Mouse (Mus musculus) bone marrow macrophage, adult 2 months (primary cell): ENCODE results near the gene Epb41l2. TPM values are rescaled to one million over a fixed set of nuclear protein-coding genes. Genes with fewer than 3 reads are reported as not detected.

Source experiments
- H3K27ac ChIP-seq: 2 replicates; pipeline ENCODE4 v1.5.1; 2012; ENCODE audit warnings: low read depth, low read length; ENCODE audit not compliant: insufficient read depth
- H3K4me1 ChIP-seq: 2 replicates; pipeline ENCODE4 v1.6.1; 2012; ENCODE audit warnings: low read length; ENCODE audit not compliant: control insufficient read depth, insufficient read depth
- H3K4me3 ChIP-seq: 2 replicates; pipeline ENCODE4 v1.5.1; 2012; ENCODE audit warnings: mild to moderate bottlenecking, low read length, moderate library complexity; ENCODE audit not compliant: insufficient read depth
- CTCF ChIP-seq: IDR thresholded peaks from 2 replicates; pipeline ENCODE4 v1.5.1; 2012; ENCODE audit warnings: low read depth, mild to moderate bottlenecking, low read length, moderate library complexity
- POLR2A ChIP-seq: IDR thresholded peaks from 2 replicates; pipeline ENCODE4 v1.6.1; 2012; ENCODE audit warnings: mild to moderate bottlenecking, low read depth, low read length, borderline replicate concordance
- polyA plus RNA-seq: library from polyadenylated mRNA; stranded (reverse); fragments of >200 nt; gene quantifications from 2 replicates; pipeline ENCODE4 v1.2.4, GENCODE M21; 2012; ENCODE audit not compliant: missing spikeins, insufficient read depth, insufficient read length

Epb41l2 gene
- polyA plus RNA-seq, 1 experiment: 97.2 TPM

DNA sequence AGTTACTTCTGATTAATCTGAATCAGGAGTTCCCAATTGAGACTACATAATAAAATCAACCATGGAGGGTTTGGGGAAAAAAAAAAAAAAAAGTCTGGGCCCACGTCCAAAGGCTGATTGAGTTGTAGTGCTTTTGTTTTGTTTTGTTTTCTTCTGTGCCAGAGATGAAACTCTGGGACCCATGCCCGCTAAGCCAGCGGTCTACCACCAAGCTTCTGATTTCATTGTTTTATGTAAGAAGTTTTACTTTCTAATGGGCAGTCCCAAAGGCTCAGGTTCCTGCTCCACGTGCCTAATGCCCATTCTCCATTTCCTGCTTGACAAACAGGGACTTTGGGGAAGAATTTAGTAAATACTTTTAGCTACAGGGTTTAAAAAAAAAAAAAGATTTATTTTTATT, 33.9 kb upstream of the Epb41l2 start:
- no peak overlapping the region for H3K27ac ChIP-seq
- H3K4me3 ChIP-seq: no peak overlapping the region
- no peak for TF ChIP-seq POLR2A
- TF ChIP-seq CTCF: no peak
- H3K4me1 ChIP-seq: peaks cover 12% of the 10 kb centered on the region

DNA sequence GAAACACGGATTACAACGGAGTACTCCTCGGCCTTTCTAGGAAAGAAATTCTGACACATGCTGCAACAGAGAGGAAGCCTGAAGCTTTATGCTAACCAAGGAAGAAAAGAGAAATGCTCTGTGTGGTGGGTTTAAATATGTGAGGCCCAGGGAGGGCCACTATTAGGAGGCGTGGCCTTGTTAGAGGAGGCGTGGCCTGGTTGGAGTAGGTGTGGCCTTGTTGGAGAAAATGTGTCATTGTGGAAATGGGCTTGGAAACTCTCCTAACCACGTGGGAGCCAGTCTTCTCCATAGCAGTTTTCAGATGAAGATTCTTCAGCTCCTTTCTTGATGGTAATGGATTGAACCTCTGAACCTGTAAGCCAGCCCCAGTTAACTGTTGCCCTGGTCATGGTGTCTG, 32.1 kb upstream of the Epb41l2 start:
- Histone ChIP-seq H3K4me1 (peaks cover 16% of the 10 kb centered on the region), H3K4me3 (no peak overlapping the region), H3K27ac (no peak overlapping the region)
- TF ChIP-seq POLR2A (no peak), CTCF (no peak)

DNA sequence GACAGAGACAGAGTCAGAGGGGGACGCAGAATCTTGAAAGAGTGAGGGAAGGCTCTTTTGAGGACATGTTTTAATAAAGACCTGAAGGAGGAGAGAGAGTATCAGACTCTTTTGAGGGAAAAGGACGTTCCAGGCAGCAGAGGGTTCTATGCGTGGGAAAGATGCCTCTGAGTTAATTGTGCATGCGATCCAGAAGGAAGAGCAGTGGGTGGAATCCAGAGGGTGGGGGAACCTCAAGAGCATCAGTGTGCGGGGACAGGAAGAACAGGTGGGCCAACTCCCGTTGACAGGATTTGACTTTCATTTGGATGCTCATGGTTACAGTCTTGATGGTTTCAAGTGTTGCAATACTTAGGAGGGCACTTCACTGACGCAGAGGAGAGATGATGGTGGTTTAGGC, 29.5 kb upstream of the Epb41l2 start:
- Histone ChIP-seq H3K4me1 (peaks cover 14% of the 10 kb centered on the region), H3K4me3 (no peak overlapping the region), H3K27ac (no peak overlapping the region)
- TF ChIP-seq CTCF (no peak), POLR2A (no peak)

- peaks cover 14% of the 10 kb centered on the region for H3K4me1 ChIP-seq
- H3K4me3 ChIP-seq: peak overlapping the region; percentile 20; the same call in 1 of the 2 replicates
- peak overlapping the region; percentile 74 for H3K27ac ChIP-seq
- TF ChIP-seq POLR2A: no peak
- TF ChIP-seq CTCF: no peak
Observed at GRCm38 (mm10) chr10:25331321-25332049, 28.1 kb upstream of the Epb41l2 start.

GRCm38 (mm10) chr10:25333390-25334079, 26.1 kb upstream of the Epb41l2 start:
- H3K27ac ChIP-seq: no peak overlapping the region
- TF ChIP-seq POLR2A (no peak), CTCF (no peak)
- H3K4me3 ChIP-seq: no peak overlapping the region
- H3K4me1 ChIP-seq: peaks cover 14% of the 10 kb centered on the region

DNA sequence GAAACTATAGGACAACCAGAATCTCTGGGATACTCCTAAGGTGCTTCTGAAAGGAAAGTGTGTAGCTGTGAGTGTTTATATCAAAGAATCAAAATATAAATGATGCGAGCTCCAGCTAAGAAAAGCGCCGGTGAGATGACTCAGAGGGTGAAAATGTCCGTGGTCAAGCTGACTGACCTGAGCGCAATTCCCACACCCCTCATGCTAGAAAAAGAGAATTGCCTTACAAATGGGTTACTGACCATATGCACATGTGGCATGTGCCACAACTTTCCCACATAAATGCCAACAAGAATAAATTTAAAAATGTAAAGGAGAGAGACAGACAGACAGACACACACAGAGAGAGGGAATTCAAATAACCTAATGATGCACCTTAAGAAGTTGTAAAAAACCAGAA, 18.9 kb upstream of the Epb41l2 start:
- TF ChIP-seq CTCF (no peak), POLR2A (no peak)
- H3K27ac ChIP-seq: no peak overlapping the region
- 0 out of 2 replicates have a peak, but pooled peaks cover 4% of the 10 kb centered on the region for H3K4me1 ChIP-seq
- H3K4me3 ChIP-seq: no peak overlapping the region

DNA sequence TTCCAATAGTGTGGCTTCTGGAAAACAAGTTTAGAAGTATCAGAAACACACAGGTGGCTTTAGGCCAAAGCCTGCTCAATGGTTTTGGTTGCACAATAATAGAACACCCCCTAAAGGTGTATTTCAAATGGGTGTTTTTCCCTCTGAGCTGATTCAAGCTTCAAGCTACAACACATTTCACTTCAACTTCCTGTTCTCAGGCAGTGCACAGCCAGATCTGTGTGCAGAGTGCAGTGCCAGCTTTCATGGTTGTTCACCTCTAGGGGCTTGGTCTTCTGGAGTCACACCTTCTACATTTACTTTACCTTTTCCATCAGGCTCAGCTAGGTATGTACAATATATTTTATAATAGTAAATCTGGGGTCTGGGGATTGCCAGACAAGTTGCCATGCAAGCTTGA, 16.8 kb upstream of the Epb41l2 start:
- H3K4me1 ChIP-seq: 0 out of 2 replicates have a peak, but pooled peaks cover 4% of the 10 kb centered on the region
- H3K4me3 ChIP-seq: no peak overlapping the region
- TF ChIP-seq CTCF (no peak), POLR2A (no peak)
- no peak overlapping the region for H3K27ac ChIP-seq

- TF ChIP-seq POLR2A (no peak), CTCF (no peak)
Observed at GRCm38 (mm10) chr10:25353941-25354340, 5.7 kb upstream of the Epb41l2 start.

GRCm38 (mm10) chr10:25354390-25354789, 5.2 kb upstream of the Epb41l2 start:
- Histone ChIP-seq H3K4me3 (no peak overlapping the region), H3K4me1 (no peaks in the 10 kb centered on the region), H3K27ac (no peak overlapping the region)
- TF ChIP-seq POLR2A (no peak), CTCF (no peak)

More at GRCm38 (mm10) chr10:25353941-25354340, 5.7 kb upstream of the Epb41l2 start:
- H3K4me1 ChIP-seq: no peaks in the 10 kb centered on the region
- H3K4me3 ChIP-seq: no peak overlapping the region
- no peak overlapping the region for H3K27ac ChIP-seq

GRCm38 (mm10) chr10:25359959-25360811, 587 bp downstream of the Epb41l2 start:
- peaks cover 28% of the 10 kb centered on the region for H3K4me1 ChIP-seq
- TF ChIP-seq CTCF: 0 out of 2 replicates have a peak, but pooled peaks have one; percentile 24
- TF ChIP-seq POLR2A: no peak
- H3K4me3 ChIP-seq: peak overlapping the region; percentile 93
- peak overlapping the region; percentile 49 for H3K27ac ChIP-seq
